Mouse (Mus musculus): ENCODE data around the gene Fbxo44. TPM values are rescaled to one million over a fixed set of nuclear protein-coding genes. Genes with fewer than 3 reads are reported as not detected.
A peak's percentile ranks its signal among the peaks of the same experiment; 100 is the strongest.

The Fbxo44 gene
- polyA plus RNA-seq, 1 experiment from 2014 or later, result 102 TPM

- Histone ChIP-seq H3K27me3 (ENCODE audit: control insufficient read depth, insufficient read depth, low read depth, low read length) (no peaks in the 10 kb centered on the region), H3K27ac (ENCODE audit: low read length) (no peak overlapping the region), H3K36me3 (ENCODE audit: control insufficient read depth, insufficient read depth, low read length) (peaks cover 9% of the 10 kb centered on the region; the same call in 1 of the 2 replicates), H3K9me3 (replicated peaks; ENCODE audit: control insufficient read depth, low read length, poor library complexity, severe bottlenecking) (no peaks in the 10 kb centered on the region), H3K4me2 (ENCODE audit: low read length) (no peak overlapping the region), H3K4me3 (ENCODE audit: low read depth, low read length) (no peak overlapping the region), H3K4me1 (ENCODE audit: control insufficient read depth, insufficient read depth, low read length) (peaks cover 11% of the 10 kb centered on the region), H3K9ac (ENCODE audit: low read depth, low read length) (no peak overlapping the region)
- ATAC-seq, result no peak
- 84% methylated on average over 4 of the region's 4 CpGs for WGBS
Observed at GRCm38 (mm10) chr4:148116657-148117056, 43.6 kb downstream of the Fbxo44 start.

- peak overlapping the region; percentile 76; the same call in 1 of the 2 replicates for H3K27ac ChIP-seq (ENCODE audit: low read length)
- ATAC-seq, result peak; percentile 20; the same call in 1 of the 2 replicates
- H3K4me2 ChIP-seq (ENCODE audit: low read length), result no peak overlapping the region; the same call in 1 of the 2 replicates
- H3K9me3 ChIP-seq (replicated peaks; ENCODE audit: control insufficient read depth, low read length, poor library complexity, severe bottlenecking), result no peaks in the 10 kb centered on the region
- 8% methylated on average over 15 of the region's 15 CpGs for WGBS
- peak overlapping the region; percentile 40; the same call in 1 of the 2 replicates for H3K9ac ChIP-seq (ENCODE audit: low read depth, low read length)
- H3K4me3 ChIP-seq (ENCODE audit: low read depth, low read length), result no peak overlapping the region
- H3K4me1 ChIP-seq (ENCODE audit: control insufficient read depth, insufficient read depth, low read length), result peaks cover 9% of the 10 kb centered on the region
- H3K27me3 ChIP-seq (ENCODE audit: control insufficient read depth, insufficient read depth, low read depth, low read length), result no peaks in the 10 kb centered on the region
- H3K36me3 ChIP-seq (ENCODE audit: control insufficient read depth, insufficient read depth, low read length), result peaks cover 9% of the 10 kb centered on the region; the same call in 1 of the 2 replicates
Observed at GRCm38 (mm10) chr4:148115467-148115866, 44.8 kb downstream of the Fbxo44 start.

GRCm38 (mm10) chr4:148114758-148115391, 45.4 kb downstream of the Fbxo44 start:
- Histone ChIP-seq H3K9ac (ENCODE audit: low read depth, low read length) (peak overlapping the region; percentile 39; the same call in 1 of the 2 replicates), H3K4me3 (ENCODE audit: low read depth, low read length) (no peak overlapping the region), H3K9me3 (replicated peaks; ENCODE audit: control insufficient read depth, low read length, poor library complexity, severe bottlenecking) (no peaks in the 10 kb centered on the region), H3K27me3 (ENCODE audit: control insufficient read depth, insufficient read depth, low read depth, low read length) (no peaks in the 10 kb centered on the region), H3K36me3 (ENCODE audit: control insufficient read depth, insufficient read depth, low read length) (peaks cover 9% of the 10 kb centered on the region; the same call in 1 of the 2 replicates), H3K27ac (ENCODE audit: low read length) (peak overlapping the region; percentile 76; the same call in 1 of the 2 replicates), H3K4me1 (ENCODE audit: control insufficient read depth, insufficient read depth, low read length) (peaks cover 9% of the 10 kb centered on the region), H3K4me2 (ENCODE audit: low read length) (peak overlapping the region; percentile 28; the same call in 1 of the 2 replicates)
- ATAC-seq, result peak; percentile 71
- WGBS, result 5% methylated on average over 15 of the region's 15 CpGs

GRCm38 (mm10) chr4:148112519-148112918, 47.8 kb downstream of the Fbxo44 start:
- no peak overlapping the region for H3K27ac ChIP-seq (ENCODE audit: low read length)
- no peak overlapping the region for H3K4me2 ChIP-seq (ENCODE audit: low read length)
- H3K9me3 ChIP-seq (replicated peaks; ENCODE audit: control insufficient read depth, low read length, poor library complexity, severe bottlenecking), result no peaks in the 10 kb centered on the region
- H3K36me3 ChIP-seq (ENCODE audit: control insufficient read depth, insufficient read depth, low read length), result peaks cover 9% of the 10 kb centered on the region; the same call in 1 of the 2 replicates
- ATAC-seq, result no peak
- H3K27me3 ChIP-seq (ENCODE audit: control insufficient read depth, insufficient read depth, low read depth, low read length), result no peaks in the 10 kb centered on the region
- 83% methylated on average over 12 of the region's 12 CpGs for WGBS
- H3K4me3 ChIP-seq (ENCODE audit: low read depth, low read length), result no peak overlapping the region
- H3K9ac ChIP-seq (ENCODE audit: low read depth, low read length), result no peak overlapping the region
- H3K4me1 ChIP-seq (ENCODE audit: control insufficient read depth, insufficient read depth, low read length), result peaks cover 9% of the 10 kb centered on the region

GRCm38 (mm10) chr4:148109215-148109614, 51.1 kb downstream of the Fbxo44 start:
- Histone ChIP-seq H3K36me3 (ENCODE audit: control insufficient read depth, insufficient read depth, low read length) (peaks cover 8% of the 10 kb centered on the region; the same call in 1 of the 2 replicates), H3K27ac (ENCODE audit: low read length) (no peak overlapping the region), H3K9me3 (replicated peaks; ENCODE audit: control insufficient read depth, low read length, poor library complexity, severe bottlenecking) (no peaks in the 10 kb centered on the region), H3K27me3 (ENCODE audit: control insufficient read depth, insufficient read depth, low read depth, low read length) (no peaks in the 10 kb centered on the region), H3K4me2 (ENCODE audit: low read length) (no peak overlapping the region), H3K9ac (ENCODE audit: low read depth, low read length) (no peak overlapping the region), H3K4me3 (ENCODE audit: low read depth, low read length) (no peak overlapping the region), H3K4me1 (ENCODE audit: control insufficient read depth, insufficient read depth, low read length) (no peaks in the 10 kb centered on the region)
- WGBS, result 95% methylated on average over 5 of the region's 5 CpGs
- no peak for ATAC-seq

- peaks cover 6% of the 10 kb centered on the region; the same call in 1 of the 2 replicates for H3K36me3 ChIP-seq (ENCODE audit: control insufficient read depth, insufficient read depth, low read length)
- WGBS, result 75% methylated on average over 7 of the region's 7 CpGs
- ATAC-seq, result no peak
Observed at GRCm38 (mm10) chr4:148108565-148109100, 51.6 kb downstream of the Fbxo44 start.

GRCm38 (mm10) chr4:148107621-148108291, 52.5 kb downstream of the Fbxo44 start:
- H3K9me3 ChIP-seq (replicated peaks; ENCODE audit: control insufficient read depth, low read length, poor library complexity, severe bottlenecking), result no peaks in the 10 kb centered on the region
- 66% methylated on average over 22 of the region's 22 CpGs for WGBS
- peaks cover 6% of the 10 kb centered on the region; the same call in 1 of the 2 replicates for H3K36me3 ChIP-seq (ENCODE audit: control insufficient read depth, insufficient read depth, low read length)
- no peak overlapping the region for H3K4me2 ChIP-seq (ENCODE audit: low read length)
- no peak for ATAC-seq
- no peaks in the 10 kb centered on the region for H3K27me3 ChIP-seq (ENCODE audit: control insufficient read depth, insufficient read depth, low read depth, low read length)
- no peak overlapping the region for H3K9ac ChIP-seq (ENCODE audit: low read depth, low read length)
- H3K4me3 ChIP-seq (ENCODE audit: low read depth, low read length), result no peak overlapping the region
- no peaks in the 10 kb centered on the region for H3K4me1 ChIP-seq (ENCODE audit: control insufficient read depth, insufficient read depth, low read length)
- no peak overlapping the region for H3K27ac ChIP-seq (ENCODE audit: low read length)

More at GRCm38 (mm10) chr4:148108565-148109100, 51.6 kb downstream of the Fbxo44 start:
- Histone ChIP-seq H3K4me3 (ENCODE audit: low read depth, low read length) (no peak overlapping the region), H3K27me3 (ENCODE audit: control insufficient read depth, insufficient read depth, low read depth, low read length) (no peaks in the 10 kb centered on the region), H3K4me2 (ENCODE audit: low read length) (no peak overlapping the region), H3K27ac (ENCODE audit: low read length) (no peak overlapping the region), H3K4me1 (ENCODE audit: control insufficient read depth, insufficient read depth, low read length) (no peaks in the 10 kb centered on the region), H3K9ac (ENCODE audit: low read depth, low read length) (no peak overlapping the region), H3K9me3 (replicated peaks; ENCODE audit: control insufficient read depth, low read length, poor library complexity, severe bottlenecking) (no peaks in the 10 kb centered on the region)

- Histone ChIP-seq H3K27ac (ENCODE audit: low read length) (no peak overlapping the region), H3K4me3 (ENCODE audit: low read depth, low read length) (no peak overlapping the region), H3K36me3 (ENCODE audit: control insufficient read depth, insufficient read depth, low read length) (0 out of 2 replicates have a peak, but pooled peaks cover 2% of the 10 kb centered on the region), H3K4me2 (ENCODE audit: low read length) (no peak overlapping the region), H3K4me1 (ENCODE audit: control insufficient read depth, insufficient read depth, low read length) (peaks cover 10% of the 10 kb centered on the region), H3K27me3 (ENCODE audit: control insufficient read depth, insufficient read depth, low read depth, low read length) (no peaks in the 10 kb centered on the region), H3K9ac (ENCODE audit: low read depth, low read length) (no peak overlapping the region), H3K9me3 (replicated peaks; ENCODE audit: control insufficient read depth, low read length, poor library complexity, severe bottlenecking) (no peaks in the 10 kb centered on the region)
- ATAC-seq, result no peak
- WGBS, result 91% methylated on average over 3 of the region's 3 CpGs
Observed at GRCm38 (mm10) chr4:148104146-148104545, 56.1 kb downstream of the Fbxo44 start.
